Mouse (Mus musculus): Measurements from ENCODE around the gene Olfr390. TPM values are rescaled to one million over a fixed set of nuclear protein-coding genes. Genes with fewer than 3 reads are reported as not detected.

Gene Olfr390
- polyA plus RNA-seq (2012; ENCODE audit: insufficient read depth, insufficient read length, low replicate concordance, missing spikeins) = not detected in 2 replicates

DNA sequence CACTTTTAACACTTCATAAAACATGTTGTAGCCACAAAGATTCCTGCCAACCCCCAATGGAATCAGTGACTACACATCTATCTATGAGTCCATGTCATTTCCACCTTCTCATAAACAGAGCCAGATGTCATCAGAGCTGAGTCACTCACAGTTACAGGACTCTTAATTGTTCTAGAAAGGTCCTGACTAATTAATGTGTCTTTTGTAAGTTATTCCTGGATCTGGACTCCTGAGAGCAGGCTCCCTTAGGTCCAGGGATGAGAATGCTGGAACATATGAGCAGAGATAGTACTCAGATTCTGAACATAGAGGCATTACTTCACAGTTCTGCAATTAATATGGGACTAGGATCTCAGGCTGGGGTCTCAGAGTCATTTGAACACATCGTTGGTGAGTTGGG is at the start of gene Olfr390:
Olfr390 (plus strand) TSS at position 301 of the 400 bp plus-strand sequence.
- H3K4me3 ChIP-seq (ENCODE audit: insufficient read depth, low read depth, low read length) = no peak within 1 kb of the TSS
- no peak for TF ChIP-seq CTCF (IDR thresholded peaks at IDR 0.05; ENCODE audit: insufficient read depth, low read depth, low read length)
- no peaks in the 10 kb centered on the region for H3K4me1 ChIP-seq (ENCODE audit: control insufficient read depth, insufficient read depth, low read length)
- WGBS = 84% methylated on average over 1 of the region's 1 CpGs
- H3K27ac ChIP-seq (ENCODE audit: insufficient read depth, low read depth, low read length) = no peak within 1 kb of the TSS

GRCm38 (mm10) chr11:73759115-73759514 is 23.6 kb upstream of the Olfr390 start:
- Histone ChIP-seq H3K4me3 (ENCODE audit: insufficient read depth, low read depth, low read length) (no peak overlapping the region), H3K27ac (ENCODE audit: insufficient read depth, low read depth, low read length) (no peak overlapping the region), H3K4me1 (ENCODE audit: control insufficient read depth, insufficient read depth, low read length) (no peaks in the 10 kb centered on the region)
- TF ChIP-seq POLR2A (IDR thresholded peaks at IDR 0.05; ENCODE audit: insufficient read depth, low read depth, low read length) = no peak
- no peak for TF ChIP-seq CTCF (IDR thresholded peaks at IDR 0.05; ENCODE audit: insufficient read depth, low read depth, low read length)

- no peaks in the 10 kb centered on the region for H3K4me1 ChIP-seq (ENCODE audit: control insufficient read depth, insufficient read depth, low read length)
- TF ChIP-seq CTCF (IDR thresholded peaks at IDR 0.05; ENCODE audit: insufficient read depth, low read depth, low read length) (no peak), POLR2A (IDR thresholded peaks at IDR 0.05; ENCODE audit: insufficient read depth, low read depth, low read length) (no peak)
- 85% methylated on average over 1 of the region's 1 CpGs for WGBS
- H3K27ac ChIP-seq (ENCODE audit: insufficient read depth, low read depth, low read length) = no peak within 1 kb of the TSS
- H3K4me3 ChIP-seq (ENCODE audit: insufficient read depth, low read depth, low read length) = no peak within 1 kb of the TSS
Measured at GRCm38 (mm10) chr11:73780613-73781012, 2.2 kb upstream of the Olfr390 start, which contains the start of gene Olfr389. Gene Olfr389 (minus strand): TSS chr11:73780713.

DNA sequence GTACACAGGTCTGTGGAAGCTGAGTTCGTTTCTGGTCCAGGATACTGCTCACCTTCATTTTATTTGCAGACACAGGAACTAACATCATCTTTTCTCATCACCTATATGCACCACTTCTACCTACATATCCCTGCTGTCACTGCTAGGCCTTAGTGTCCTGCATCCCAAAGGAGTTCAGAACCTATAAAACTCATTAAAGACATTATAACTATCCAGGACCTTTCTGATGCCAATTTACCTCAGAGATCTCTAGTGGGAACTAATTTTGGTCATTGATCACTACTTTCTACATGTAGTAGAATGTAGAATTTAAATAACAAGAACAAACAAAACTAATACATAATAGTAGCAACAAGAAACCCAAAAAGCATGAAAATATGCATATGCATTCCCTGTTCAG is 20.2 kb downstream of the Olfr390 start, which contains the start of gene Olfr391-ps:
Olfr391-ps (minus strand) TSS at position 101 of the 400 bp plus-strand sequence.
- whole genome bisulfite sequencing = 21% methylated on average over 1 of the region's 1 CpGs
- Histone ChIP-seq H3K27ac (ENCODE audit: insufficient read depth, low read depth, low read length) (no peak within 1 kb of the TSS), H3K4me1 (ENCODE audit: control insufficient read depth, insufficient read depth, low read length) (no peaks in the 10 kb centered on the region), H3K4me3 (ENCODE audit: insufficient read depth, low read depth, low read length) (no peak within 1 kb of the TSS)
- TF ChIP-seq CTCF (IDR thresholded peaks at IDR 0.05; ENCODE audit: insufficient read depth, low read depth, low read length) = no peak
- no peak for TF ChIP-seq POLR2A (IDR thresholded peaks at IDR 0.05; ENCODE audit: insufficient read depth, low read depth, low read length)

DNA sequence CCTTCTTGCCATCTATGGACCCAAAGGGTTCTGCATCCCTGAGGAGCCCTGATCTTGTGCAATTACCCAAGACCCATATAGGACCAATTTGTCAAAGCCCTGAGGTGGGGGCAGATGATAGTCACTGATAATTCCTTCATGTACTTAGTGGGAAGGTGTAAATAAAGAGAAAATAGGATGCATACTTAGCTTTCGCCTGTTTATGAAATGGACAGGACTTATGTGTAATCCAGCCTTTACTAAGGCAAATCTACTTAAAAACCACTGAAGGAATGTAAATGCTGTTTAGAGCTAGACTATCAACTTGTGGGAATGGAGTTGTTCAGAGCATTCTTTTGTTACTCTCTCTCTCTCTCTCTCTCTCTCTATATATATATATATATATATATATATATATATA is 34.2 kb downstream of the Olfr390 start, which contains the start of gene Olfr392:
Olfr392 (minus strand) TSS at position 101 of the 400 bp plus-strand sequence.
- H3K4me1 ChIP-seq (ENCODE audit: control insufficient read depth, insufficient read depth, low read length) = no peaks in the 10 kb centered on the region
- 92% methylated on average over 1 of the region's 1 CpGs for WGBS
- no peak within 1 kb of the TSS for H3K4me3 ChIP-seq (ENCODE audit: insufficient read depth, low read depth, low read length)

More for the DNA sequence above, 34.2 kb downstream of the Olfr390 start, which contains the start of gene Olfr392:
- TF ChIP-seq POLR2A (IDR thresholded peaks at IDR 0.05; ENCODE audit: insufficient read depth, low read depth, low read length) = no peak
- no peak for TF ChIP-seq CTCF (IDR thresholded peaks at IDR 0.05; ENCODE audit: insufficient read depth, low read depth, low read length)
- H3K27ac ChIP-seq (ENCODE audit: insufficient read depth, low read depth, low read length) = no peak within 1 kb of the TSS

Other genes with a start within 250 kb of the Olfr390 start
- not detected in 2 replicates for gene Olfr385, start 190.0 kb upstream of the Olfr390 start, polyA plus RNA-seq (2012; ENCODE audit: insufficient read depth, insufficient read length, low replicate concordance, missing spikeins)
- gene Olfr384, start 184.4 kb upstream of the Olfr390 start, polyA plus RNA-seq (2012; ENCODE audit: insufficient read depth, insufficient read length, low replicate concordance, missing spikeins) = not detected in 2 replicates
- gene Zfp735, start 94.2 kb upstream of the Olfr390 start, polyA plus RNA-seq (2012; ENCODE audit: insufficient read depth, insufficient read length, low replicate concordance, missing spikeins) = not detected in 2 replicates
- not detected in 2 replicates for gene Olfr389, start 2.3 kb upstream of the Olfr390 start, polyA plus RNA-seq (2012; ENCODE audit: insufficient read depth, insufficient read length, low replicate concordance, missing spikeins)
- gene Olfr391-ps, start 20.1 kb downstream of the Olfr390 start, polyA plus RNA-seq (2012; ENCODE audit: insufficient read depth, insufficient read length, low replicate concordance, missing spikeins) = not detected in 2 replicates
- not detected in 2 replicates for gene Olfr392, start 34.1 kb downstream of the Olfr390 start, polyA plus RNA-seq (2012; ENCODE audit: insufficient read depth, insufficient read length, low replicate concordance, missing spikeins)
- not detected in 2 replicates for gene Olfr393, start 68.5 kb downstream of the Olfr390 start, polyA plus RNA-seq (2012; ENCODE audit: insufficient read depth, insufficient read length, low replicate concordance, missing spikeins)
- gene Olfr394, start 107.8 kb downstream of the Olfr390 start, polyA plus RNA-seq (2012; ENCODE audit: insufficient read depth, insufficient read length, low replicate concordance, missing spikeins) = not detected in 2 replicates
- gene Olfr395, start 126.3 kb downstream of the Olfr390 start, polyA plus RNA-seq (2012; ENCODE audit: insufficient read depth, insufficient read length, low replicate concordance, missing spikeins) = not detected in 2 replicates
- gene Olfr23, start 153.7 kb downstream of the Olfr390 start, polyA plus RNA-seq (2012; ENCODE audit: insufficient read depth, insufficient read length, low replicate concordance, missing spikeins) = not detected in 2 replicates
- gene Olfr397, start 177.9 kb downstream of the Olfr390 start, polyA plus RNA-seq (2012; ENCODE audit: insufficient read depth, insufficient read length, low replicate concordance, missing spikeins) = not detected in 2 replicates
- gene Olfr398, start 207.4 kb downstream of the Olfr390 start, polyA plus RNA-seq (2012; ENCODE audit: insufficient read depth, insufficient read length, low replicate concordance, missing spikeins) = not detected in 2 replicates

Data from olfactory bulb, adult 2 months (tissue).